Mouse (Mus musculus) myocyte (in vitro differentiated cells): Measurements from ENCODE around the gene Btbd6.

Experiments used
- CEBPB ChIP-seq: IDR thresholded peaks from 2 replicates; pipeline ENCODE4 v1.6.1; 2011; ENCODE audit warnings: mild to moderate bottlenecking, moderate library complexity; ENCODE audit not compliant: poor library complexity, insufficient read depth, severe bottlenecking
- E2F4 ChIP-seq: IDR thresholded peaks from one replicate; pipeline ENCODE4 v1.6.1; 2011; ENCODE audit warnings: mild to moderate bottlenecking, control low read depth, moderate library complexity; ENCODE audit not compliant: insufficient read depth
- MAX ChIP-seq: IDR thresholded peaks from one replicate; pipeline ENCODE4 v1.6.1; 2011; ENCODE audit warnings: low read depth, mild to moderate bottlenecking, control low read depth
- POLR2A ChIP-seq: IDR thresholded peaks from one replicate; pipeline ENCODE4 v1.6.1; 2011; ENCODE audit warnings: low read depth, mild to moderate bottlenecking, control low read depth, moderate library complexity; ENCODE audit not compliant: insufficient read length
- POLR2AphosphoS2 ChIP-seq: IDR thresholded peaks from one replicate; pipeline ENCODE4 v1.6.1; 2011; ENCODE audit warnings: low read depth, control low read depth; ENCODE audit not compliant: insufficient read length
- TCF12 ChIP-seq: IDR thresholded peaks from one replicate; pipeline ENCODE4 v1.6.1; 2011; ENCODE audit warnings: mild to moderate bottlenecking, control low read depth; ENCODE audit not compliant: poor library complexity, insufficient read depth, severe bottlenecking

DNA sequence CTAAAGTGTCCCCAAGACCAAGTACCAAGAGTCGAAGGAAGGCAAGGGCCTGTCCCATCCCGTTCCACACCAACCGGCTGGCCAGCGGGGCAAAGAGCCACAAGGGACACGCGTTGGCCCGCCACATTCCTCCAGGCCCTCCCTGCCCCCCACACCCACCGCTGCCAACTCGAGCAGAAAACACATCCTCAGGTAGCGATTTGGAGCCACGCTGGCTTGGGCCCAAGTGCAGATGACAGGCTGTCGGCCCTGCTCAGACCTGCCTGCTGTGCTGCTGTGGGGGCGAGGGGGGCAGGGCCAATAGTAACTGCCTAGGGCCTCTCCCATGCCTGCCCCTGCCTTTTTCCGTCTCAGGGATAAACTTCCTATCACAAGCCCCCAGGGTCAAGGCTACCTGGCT is 49.0 kb upstream of the Btbd6 start:
- TF ChIP-seq POLR2A (no peak), E2F4 (no peak), MAX (no peak), CEBPB (no peak), POLR2AphosphoS2 (peak; percentile 23), TCF12 (no peak)
